Mouse (Mus musculus): ENCODE measurements around the gene Nxnl1.

DNA sequence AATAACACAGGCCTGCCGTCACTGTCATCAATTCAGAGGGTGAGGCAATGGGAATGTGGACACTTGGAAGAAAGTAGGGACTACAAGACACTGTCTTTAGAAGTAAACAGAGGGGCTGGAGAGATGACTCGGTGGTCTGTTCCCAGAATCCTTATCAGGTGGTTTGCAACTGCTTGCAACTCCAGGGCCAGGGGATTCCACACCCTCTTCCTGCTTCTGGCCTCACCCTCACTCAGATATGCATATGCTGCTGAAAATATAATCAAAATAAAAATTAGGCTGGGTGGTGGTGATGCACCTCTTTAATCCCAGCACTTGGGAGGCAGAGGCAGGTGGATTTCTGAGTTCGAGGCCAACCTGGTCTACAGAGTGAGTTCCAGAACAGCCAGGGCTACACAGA is 6.3 kb downstream of the Nxnl1 start:
- no peak for TF ChIP-seq CTCF (IDR thresholded peaks at IDR 0.05; ENCODE audit: control insufficient read depth, insufficient read depth, low read length)
- no peak for TF ChIP-seq POLR2A (IDR thresholded peaks at IDR 0.05; ENCODE audit: borderline replicate concordance, control insufficient read depth, low read depth, low read length)

Data from bone marrow, adult 2 months (tissue).